Mouse (Mus musculus) kidney, embryonic 14.5 days (tissue): ENCODE measurements at regions not wholly inside any gene's neighbourhood (a gene's known extent, or its start where the extent isn't known, plus 50 kb on each side); places are given as distances from the start of the nearest gene placed in this dataset.

Experiments
- ATAC-seq: fragments of 200-750 bp; cut with Nextera tagmentation; 2 replicates; pipeline ENCODE4 v1.8.0; 2017; ENCODE audit warnings: moderate number of reproducible peaks, mild to moderate bottlenecking, moderate TSS enrichment, moderate library complexity; ENCODE audit not compliant: low FRiP score, low TSS enrichment
- H3K27ac ChIP-seq: fragments of 300-500 bp; sonication (generic); 2 replicates; pipeline ENCODE4 v1.5.1; 2014; ENCODE audit warnings: low read depth, mild to moderate bottlenecking, low read length, moderate library complexity, mixed read lengths
- H3K27me3 ChIP-seq: fragments of 300-500 bp; sonication (generic); 2 replicates; pipeline ENCODE4 v1.6.1; 2014; ENCODE audit warnings: mild to moderate bottlenecking, low read length; ENCODE audit not compliant: control insufficient read depth, insufficient read depth
- H3K36me3 ChIP-seq: fragments of 300-500 bp; sonication (generic); 2 replicates; pipeline ENCODE4 v1.6.1; 2014; ENCODE audit warnings: low read length, mixed read lengths; ENCODE audit not compliant: control insufficient read depth, insufficient read depth
- H3K4me1 ChIP-seq: fragments of 300-500 bp; sonication (generic); 2 replicates; pipeline ENCODE4 v1.6.1; 2014; ENCODE audit warnings: low read length, mixed read lengths; ENCODE audit not compliant: control insufficient read depth, insufficient read depth
- H3K4me2 ChIP-seq: fragments of 300-500 bp; sonication (generic); replicated peaks from 2 replicates; pipeline ENCODE4 v1.6.1; 2014; ENCODE audit warnings: low read depth, mild to moderate bottlenecking, low read length
- H3K4me3 ChIP-seq: fragments of 300-500 bp; sonication (generic); 2 replicates; pipeline ENCODE4 v1.5.1; 2014; ENCODE audit warnings: mild to moderate bottlenecking, low read length
- H3K9ac ChIP-seq: fragments of 300-500 bp; sonication (generic); 2 replicates; pipeline ENCODE4 v1.6.1; 2014; ENCODE audit warnings: low read depth, mild to moderate bottlenecking, low read length, moderate library complexity
- H3K9me3 ChIP-seq: fragments of 300-500 bp; sonication (generic); 2 replicates; pipeline ENCODE4 v1.6.1; 2016; ENCODE audit warnings: low read length; ENCODE audit not compliant: control insufficient read depth
- WGBS: fragments of 180-500 bp; shearing (Covaris S2); extraction: QIAGEN DNeasy Blood & Tissue Kit; methylation state at CpG from one replicate; pipeline ENCODE4 v1.1.7; 2014; 5-methylcytosine and 5-hydroxymethylcytosine counted together

- no peaks in the 10 kb centered on the region for H3K4me1 ChIP-seq
- no peak overlapping the region for H3K4me2 ChIP-seq
- WGBS: 86% methylated on average over 4 of the region's 4 CpGs
- H3K9me3 ChIP-seq: no peaks in the 10 kb centered on the region
- H3K4me3 ChIP-seq: no peak overlapping the region
- ATAC-seq: no peak
- no peaks in the 10 kb centered on the region for H3K36me3 ChIP-seq
- no peak overlapping the region for H3K9ac ChIP-seq
- no peak overlapping the region for H3K27ac ChIP-seq
- no peaks in the 10 kb centered on the region for H3K27me3 ChIP-seq
Measured at GRCm38 (mm10) chr2:47750997-47751623, 1062.8 kb upstream of the Acvr2a start.

- no peaks in the 10 kb centered on the region for H3K9me3 ChIP-seq
Measured at GRCm38 (mm10) chr2:47755716-47756115, 1058.2 kb upstream of the Acvr2a start.

DNA sequence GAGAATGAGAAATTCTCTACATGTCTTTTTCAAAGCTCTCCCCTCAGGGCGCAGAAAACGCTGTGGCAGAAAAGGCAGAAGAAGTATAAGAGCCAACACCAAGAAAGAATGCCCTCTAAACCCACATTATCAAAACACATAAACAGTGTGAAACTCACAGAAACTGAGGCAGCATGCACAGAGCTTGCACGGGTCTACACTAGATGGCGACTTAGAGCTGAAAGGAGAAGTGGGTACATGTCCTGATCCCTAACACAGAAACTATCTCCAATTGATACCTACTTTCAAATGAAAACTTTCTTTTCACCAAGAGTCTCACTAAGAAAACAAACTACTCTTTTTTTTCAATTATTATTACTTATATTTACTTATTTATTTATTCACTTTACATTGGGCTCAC, 1057.7 kb upstream of the Acvr2a start:
- Histone ChIP-seq H3K4me1 (no peaks in the 10 kb centered on the region), H3K36me3 (no peaks in the 10 kb centered on the region), H3K9me3 (no peaks in the 10 kb centered on the region), H3K27me3 (no peaks in the 10 kb centered on the region), H3K4me2 (no peak overlapping the region), H3K9ac (no peak overlapping the region), H3K27ac (no peak overlapping the region), H3K4me3 (no peak overlapping the region)
- 50% methylated on average over 4 of the region's 4 CpGs for WGBS
- ATAC-seq: no peak

More at GRCm38 (mm10) chr2:47755716-47756115, 1058.2 kb upstream of the Acvr2a start:
- H3K4me3 ChIP-seq: no peak overlapping the region
- H3K4me2 ChIP-seq: no peak overlapping the region
- H3K4me1 ChIP-seq: no peaks in the 10 kb centered on the region
- ATAC-seq: no peak
- H3K36me3 ChIP-seq: no peaks in the 10 kb centered on the region
- H3K27me3 ChIP-seq: no peaks in the 10 kb centered on the region
- no peak overlapping the region for H3K9ac ChIP-seq
- no peak overlapping the region for H3K27ac ChIP-seq

- WGBS: 58% methylated on average over 1 of the region's 1 CpGs
- H3K9ac ChIP-seq: no peak overlapping the region
Measured at GRCm38 (mm10) chr2:47775766-47776165, 1038.1 kb upstream of the Acvr2a start.

DNA sequence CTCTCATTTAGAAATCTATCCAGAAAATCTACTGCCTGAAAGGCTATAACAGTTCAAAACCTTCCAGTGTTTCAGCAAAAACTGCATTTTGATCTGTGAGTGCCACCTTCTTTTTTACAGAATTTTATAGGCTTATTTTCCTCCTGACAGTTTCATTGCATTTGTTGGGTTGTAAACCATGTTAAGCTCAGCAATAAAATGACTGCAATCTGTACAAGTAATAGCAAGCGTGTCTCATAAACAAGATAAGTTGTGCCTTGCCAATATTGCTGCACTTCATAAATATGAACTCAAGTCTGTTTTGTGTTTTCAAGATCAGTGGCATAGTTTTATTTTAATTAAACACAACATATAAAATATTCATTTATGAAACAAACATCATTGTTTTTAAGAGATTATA, 1036.9 kb upstream of the Acvr2a start:
- ATAC-seq: no peak
- no peaks in the 10 kb centered on the region for H3K9me3 ChIP-seq
- no peak overlapping the region for H3K9ac ChIP-seq
- H3K4me3 ChIP-seq: no peak overlapping the region
- 61% methylated on average over 1 of the region's 1 CpGs for WGBS
- H3K27ac ChIP-seq: no peak overlapping the region
- no peak overlapping the region for H3K4me2 ChIP-seq
- no peaks in the 10 kb centered on the region for H3K36me3 ChIP-seq
- no peaks in the 10 kb centered on the region for H3K27me3 ChIP-seq
- no peaks in the 10 kb centered on the region for H3K4me1 ChIP-seq

More at GRCm38 (mm10) chr2:47775766-47776165, 1038.1 kb upstream of the Acvr2a start:
- H3K27ac ChIP-seq: no peak overlapping the region
- H3K9me3 ChIP-seq: no peaks in the 10 kb centered on the region
- H3K36me3 ChIP-seq: no peaks in the 10 kb centered on the region
- ATAC-seq: no peak
- H3K27me3 ChIP-seq: no peaks in the 10 kb centered on the region
- H3K4me3 ChIP-seq: no peak overlapping the region
- H3K4me2 ChIP-seq: no peak overlapping the region
- no peaks in the 10 kb centered on the region for H3K4me1 ChIP-seq

DNA sequence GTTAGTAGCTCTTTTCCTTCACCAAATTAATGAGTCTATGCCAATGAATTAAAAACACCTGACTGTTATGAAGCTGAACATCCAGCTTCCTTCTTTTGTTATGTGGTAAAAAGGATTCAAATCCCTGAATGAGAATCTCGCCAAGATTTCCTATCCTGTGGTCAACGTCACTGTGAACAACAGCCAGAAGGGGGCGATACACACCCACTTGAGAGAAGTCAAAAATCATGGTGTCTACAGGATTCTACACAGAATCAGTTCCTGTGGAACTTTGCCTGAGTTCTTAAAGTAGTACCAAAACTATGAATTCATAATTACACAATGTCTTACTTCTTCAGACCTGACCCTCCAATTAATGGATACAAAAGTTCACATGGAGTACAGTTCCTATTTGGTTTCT, 1028.1 kb upstream of the Acvr2a start:
- ATAC-seq: 0 out of 2 replicates have a peak, but pooled peaks have one; percentile 49
- no peak overlapping the region for H3K4me3 ChIP-seq
- no peaks in the 10 kb centered on the region for H3K36me3 ChIP-seq
- no peaks in the 10 kb centered on the region for H3K9me3 ChIP-seq
- H3K27ac ChIP-seq: no peak overlapping the region
- H3K9ac ChIP-seq: no peak overlapping the region
- H3K4me2 ChIP-seq: no peak overlapping the region
- H3K27me3 ChIP-seq: no peaks in the 10 kb centered on the region
- H3K4me1 ChIP-seq: no peaks in the 10 kb centered on the region
- WGBS: 4% methylated on average over 3 of the region's 3 CpGs

DNA sequence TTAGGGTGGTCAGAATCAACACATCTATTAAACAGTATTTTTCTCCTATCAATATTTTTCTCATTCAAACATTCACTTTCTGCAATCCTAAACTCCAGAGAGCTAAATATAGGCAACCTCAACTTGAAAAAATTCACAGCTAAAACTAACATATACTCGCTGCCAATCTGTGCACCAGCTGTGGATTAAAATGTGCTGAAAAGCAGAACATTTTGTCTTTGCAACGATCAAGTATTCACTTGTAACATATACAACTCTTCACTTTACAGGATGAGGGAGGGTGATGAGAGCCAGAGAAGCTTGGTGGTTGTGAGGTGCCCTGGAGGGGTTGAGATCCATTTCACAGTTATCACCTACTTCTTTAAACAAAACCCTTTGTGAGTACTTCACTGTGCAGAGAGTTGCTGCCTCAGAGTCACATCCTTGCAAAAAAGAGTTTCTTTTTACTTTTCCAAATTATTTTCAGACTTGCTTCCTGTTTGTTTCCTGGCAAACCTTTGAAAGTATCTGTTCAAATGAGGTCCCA, 991.1 kb upstream of the Acvr2a start:
- ATAC-seq: no peak
- Histone ChIP-seq H3K36me3 (no peaks in the 10 kb centered on the region), H3K4me3 (no peak overlapping the region), H3K4me2 (no peak overlapping the region), H3K27me3 (no peaks in the 10 kb centered on the region), H3K9me3 (no peaks in the 10 kb centered on the region), H3K27ac (no peak overlapping the region), H3K9ac (no peak overlapping the region), H3K4me1 (no peaks in the 10 kb centered on the region)
- 76% methylated on average over 2 of the region's 2 CpGs for WGBS

DNA sequence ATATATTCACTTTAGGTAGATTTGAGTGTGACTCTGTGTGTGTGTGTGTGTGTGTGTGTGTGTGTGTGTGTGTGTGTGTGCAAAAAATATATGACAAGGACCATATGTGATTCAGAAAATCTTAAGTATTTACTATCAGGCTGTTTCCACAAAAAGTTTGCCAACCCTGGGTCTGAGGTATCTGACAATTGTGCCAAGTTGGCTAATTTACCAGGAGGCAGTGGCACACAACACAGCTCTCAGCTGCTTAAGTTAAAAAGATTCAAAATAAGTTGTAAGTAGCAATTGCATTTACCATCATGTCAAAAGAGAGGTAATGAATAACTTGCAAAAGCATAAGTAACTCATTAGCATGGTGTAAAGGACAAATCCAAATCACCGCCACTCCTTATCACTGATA, 981.4 kb upstream of the Acvr2a start:
- no peak overlapping the region for H3K27ac ChIP-seq
- H3K4me2 ChIP-seq: no peak overlapping the region
- H3K9me3 ChIP-seq: no peaks in the 10 kb centered on the region
- H3K4me1 ChIP-seq: no peaks in the 10 kb centered on the region
- ATAC-seq: no peak
- no peaks in the 10 kb centered on the region for H3K36me3 ChIP-seq
- WGBS: 94% methylated on average over 1 of the region's 1 CpGs
- H3K9ac ChIP-seq: no peak overlapping the region
- H3K27me3 ChIP-seq: no peaks in the 10 kb centered on the region
- H3K4me3 ChIP-seq: no peak overlapping the region

- Histone ChIP-seq H3K36me3 (no peaks in the 10 kb centered on the region), H3K4me1 (no peaks in the 10 kb centered on the region), H3K4me3 (no peak overlapping the region), H3K4me2 (no peak overlapping the region), H3K9me3 (no peaks in the 10 kb centered on the region), H3K27ac (no peak overlapping the region), H3K9ac (no peak overlapping the region), H3K27me3 (no peaks in the 10 kb centered on the region)
- WGBS: 68% methylated on average over 1 of the region's 1 CpGs
- no peak for ATAC-seq
Measured at GRCm38 (mm10) chr2:47833517-47833916, 980.4 kb upstream of the Acvr2a start.
